Mouse (Mus musculus): ENCODE data around the gene Acss2. TPM values are rescaled to one million over a fixed set of nuclear protein-coding genes. Genes with fewer than 3 reads are reported as not detected.

The Acss2 gene
- polyA plus RNA-seq, 1 experiment from 2014 or later = 30.6 TPM

- WGBS = 88% methylated on average over 9 of the region's 9 CpGs
- Histone ChIP-seq H3K4me3 (ENCODE audit: low read depth, low read length) (no peak overlapping the region), H3K4me2 (ENCODE audit: low read depth, low read length) (no peak overlapping the region), H3K36me3 (ENCODE audit: control insufficient read depth, insufficient read depth, low read length) (no peaks in the 10 kb centered on the region), H3K27ac (ENCODE audit: low read depth, low read length) (no peak overlapping the region), H3K9ac (replicated peaks; ENCODE audit: low read depth, low read length) (no peak overlapping the region), H3K4me1 (ENCODE audit: control insufficient read depth, insufficient read depth, low read length) (0 out of 2 replicates have a peak, but pooled peaks cover 3% of the 10 kb centered on the region), H3K9me3 (ENCODE audit: control insufficient read depth, low read length) (no peaks in the 10 kb centered on the region), H3K27me3 (ENCODE audit: control insufficient read depth, insufficient read depth, low read length) (no peaks in the 10 kb centered on the region)
- no peak for ATAC-seq (ENCODE audit: low read depth)
Observed at GRCm38 (mm10) chr2:155611834-155612550, 94.2 kb downstream of the Acss2 start.

GRCm38 (mm10) chr2:155613326-155613755, 95.6 kb downstream of the Acss2 start:
- Histone ChIP-seq H3K27ac (ENCODE audit: low read depth, low read length) (no peak overlapping the region), H3K27me3 (ENCODE audit: control insufficient read depth, insufficient read depth, low read length) (no peaks in the 10 kb centered on the region), H3K36me3 (ENCODE audit: control insufficient read depth, insufficient read depth, low read length) (no peaks in the 10 kb centered on the region), H3K9me3 (ENCODE audit: control insufficient read depth, low read length) (no peaks in the 10 kb centered on the region), H3K4me1 (ENCODE audit: control insufficient read depth, insufficient read depth, low read length) (0 out of 2 replicates have a peak, but pooled peaks cover 3% of the 10 kb centered on the region), H3K4me2 (ENCODE audit: low read depth, low read length) (peak overlapping the region; percentile 32; the same call in 1 of the 2 replicates), H3K4me3 (ENCODE audit: low read depth, low read length) (peak overlapping the region; percentile 9; the same call in 1 of the 2 replicates), H3K9ac (replicated peaks; ENCODE audit: low read depth, low read length) (no peak overlapping the region)
- ATAC-seq (ENCODE audit: low read depth) = peak; percentile 79
- 4% methylated on average over 20 of the region's 20 CpGs for WGBS

GRCm38 (mm10) chr2:155613953-155614352, 96.2 kb downstream of the Acss2 start:
- H3K36me3 ChIP-seq (ENCODE audit: control insufficient read depth, insufficient read depth, low read length) = no peaks in the 10 kb centered on the region
- 0 out of 2 replicates have a peak, but pooled peaks cover 3% of the 10 kb centered on the region for H3K4me1 ChIP-seq (ENCODE audit: control insufficient read depth, insufficient read depth, low read length)
- H3K4me2 ChIP-seq (ENCODE audit: low read depth, low read length) = no peak overlapping the region
- no peak for ATAC-seq (ENCODE audit: low read depth)
- 67% methylated on average over 8 of the region's 8 CpGs for WGBS
- no peaks in the 10 kb centered on the region for H3K27me3 ChIP-seq (ENCODE audit: control insufficient read depth, insufficient read depth, low read length)
- H3K27ac ChIP-seq (ENCODE audit: low read depth, low read length) = no peak overlapping the region
- no peak overlapping the region for H3K4me3 ChIP-seq (ENCODE audit: low read depth, low read length)
- H3K9ac ChIP-seq (replicated peaks; ENCODE audit: low read depth, low read length) = no peak overlapping the region
- H3K9me3 ChIP-seq (ENCODE audit: control insufficient read depth, low read length) = no peaks in the 10 kb centered on the region

- 58% methylated on average over 6 of the region's 6 CpGs for WGBS
- Histone ChIP-seq H3K27ac (ENCODE audit: low read depth, low read length) (no peak overlapping the region), H3K4me1 (ENCODE audit: control insufficient read depth, insufficient read depth, low read length) (0 out of 2 replicates have a peak, but pooled peaks cover 3% of the 10 kb centered on the region)
Observed at GRCm38 (mm10) chr2:155616971-155617370, 99.2 kb downstream of the Acss2 start.

GRCm38 (mm10) chr2:155619817-155620216, 102.1 kb downstream of the Acss2 start:
- H3K4me3 ChIP-seq (ENCODE audit: low read depth, low read length) = no peak overlapping the region
- peak; percentile 75; the same call in 1 of the 2 replicates for ATAC-seq (ENCODE audit: low read depth)
- H3K27me3 ChIP-seq (ENCODE audit: control insufficient read depth, insufficient read depth, low read length) = no peaks in the 10 kb centered on the region; the same call in 1 of the 2 replicates
- no peak overlapping the region for H3K27ac ChIP-seq (ENCODE audit: low read depth, low read length)
- no peaks in the 10 kb centered on the region for H3K9me3 ChIP-seq (ENCODE audit: control insufficient read depth, low read length)
- H3K4me2 ChIP-seq (ENCODE audit: low read depth, low read length) = no peak overlapping the region
- H3K36me3 ChIP-seq (ENCODE audit: control insufficient read depth, insufficient read depth, low read length) = no peaks in the 10 kb centered on the region
- WGBS = 22% methylated on average over 8 of the region's 8 CpGs
- no peaks in the 10 kb centered on the region for H3K4me1 ChIP-seq (ENCODE audit: control insufficient read depth, insufficient read depth, low read length)
- H3K9ac ChIP-seq (replicated peaks; ENCODE audit: low read depth, low read length) = no peak overlapping the region

More at GRCm38 (mm10) chr2:155616971-155617370, 99.2 kb downstream of the Acss2 start:
- H3K27me3 ChIP-seq (ENCODE audit: control insufficient read depth, insufficient read depth, low read length) = no peaks in the 10 kb centered on the region; the same call in 1 of the 2 replicates
- H3K9me3 ChIP-seq (ENCODE audit: control insufficient read depth, low read length) = no peaks in the 10 kb centered on the region
- no peaks in the 10 kb centered on the region for H3K36me3 ChIP-seq (ENCODE audit: control insufficient read depth, insufficient read depth, low read length)
- no peak overlapping the region for H3K9ac ChIP-seq (replicated peaks; ENCODE audit: low read depth, low read length)
- H3K4me3 ChIP-seq (ENCODE audit: low read depth, low read length) = no peak overlapping the region
- no peak for ATAC-seq (ENCODE audit: low read depth)
- H3K4me2 ChIP-seq (ENCODE audit: low read depth, low read length) = no peak overlapping the region

- H3K4me1 ChIP-seq (ENCODE audit: control insufficient read depth, insufficient read depth, low read length) = no peaks in the 10 kb centered on the region
- H3K36me3 ChIP-seq (ENCODE audit: control insufficient read depth, insufficient read depth, low read length) = no peaks in the 10 kb centered on the region
- no peaks in the 10 kb centered on the region for H3K9me3 ChIP-seq (ENCODE audit: control insufficient read depth, low read length)
- no peak overlapping the region for H3K4me2 ChIP-seq (ENCODE audit: low read depth, low read length)
- 27% methylated on average over 11 of the region's 11 CpGs for WGBS
- no peak overlapping the region for H3K4me3 ChIP-seq (ENCODE audit: low read depth, low read length)
- H3K27me3 ChIP-seq (ENCODE audit: control insufficient read depth, insufficient read depth, low read length) = peaks cover 3% of the 10 kb centered on the region; the same call in 1 of the 2 replicates
- H3K9ac ChIP-seq (replicated peaks; ENCODE audit: low read depth, low read length) = no peak overlapping the region
- no peak for ATAC-seq (ENCODE audit: low read depth)
- no peak overlapping the region for H3K27ac ChIP-seq (ENCODE audit: low read depth, low read length)
Observed at GRCm38 (mm10) chr2:155622606-155623005, 104.9 kb downstream of the Acss2 start.

GRCm38 (mm10) chr2:155623996-155624395, 106.2 kb downstream of the Acss2 start:
- Histone ChIP-seq H3K4me3 (ENCODE audit: low read depth, low read length) (no peak overlapping the region), H3K36me3 (ENCODE audit: control insufficient read depth, insufficient read depth, low read length) (no peaks in the 10 kb centered on the region), H3K9me3 (ENCODE audit: control insufficient read depth, low read length) (no peaks in the 10 kb centered on the region), H3K27ac (ENCODE audit: low read depth, low read length) (no peak overlapping the region), H3K4me1 (ENCODE audit: control insufficient read depth, insufficient read depth, low read length) (peaks cover 1% of the 10 kb centered on the region; the same call in 1 of the 2 replicates), H3K4me2 (ENCODE audit: low read depth, low read length) (no peak overlapping the region), H3K9ac (replicated peaks; ENCODE audit: low read depth, low read length) (no peak overlapping the region), H3K27me3 (ENCODE audit: control insufficient read depth, insufficient read depth, low read length) (peaks cover 8% of the 10 kb centered on the region; the same call in 1 of the 2 replicates)
- 91% methylated on average over 6 of the region's 6 CpGs for WGBS
- no peak for ATAC-seq (ENCODE audit: low read depth)

- Histone ChIP-seq H3K4me1 (ENCODE audit: control insufficient read depth, insufficient read depth, low read length) (peaks cover 8% of the 10 kb centered on the region; the same call in 1 of the 2 replicates), H3K9ac (replicated peaks; ENCODE audit: low read depth, low read length) (no peak overlapping the region), H3K4me3 (ENCODE audit: low read depth, low read length) (no peak overlapping the region), H3K4me2 (ENCODE audit: low read depth, low read length) (no peak overlapping the region), H3K9me3 (ENCODE audit: control insufficient read depth, low read length) (no peaks in the 10 kb centered on the region), H3K27me3 (ENCODE audit: control insufficient read depth, insufficient read depth, low read length) (peaks cover 9% of the 10 kb centered on the region), H3K27ac (ENCODE audit: low read depth, low read length) (no peak overlapping the region), H3K36me3 (ENCODE audit: control insufficient read depth, insufficient read depth, low read length) (no peaks in the 10 kb centered on the region)
- WGBS = 44% methylated on average over 10 of the region's 10 CpGs
- ATAC-seq (ENCODE audit: low read depth) = no peak
Observed at GRCm38 (mm10) chr2:155624730-155625129, 107.0 kb downstream of the Acss2 start.

GRCm38 (mm10) chr2:155626277-155626676, 108.5 kb downstream of the Acss2 start:
- Histone ChIP-seq H3K27me3 (ENCODE audit: control insufficient read depth, insufficient read depth, low read length) (peaks cover 23% of the 10 kb centered on the region), H3K4me3 (ENCODE audit: low read depth, low read length) (no peak overlapping the region), H3K4me2 (ENCODE audit: low read depth, low read length) (no peak overlapping the region), H3K9ac (replicated peaks; ENCODE audit: low read depth, low read length) (no peak overlapping the region), H3K9me3 (ENCODE audit: control insufficient read depth, low read length) (no peaks in the 10 kb centered on the region), H3K27ac (ENCODE audit: low read depth, low read length) (no peak overlapping the region), H3K36me3 (ENCODE audit: control insufficient read depth, insufficient read depth, low read length) (no peaks in the 10 kb centered on the region), H3K4me1 (ENCODE audit: control insufficient read depth, insufficient read depth, low read length) (peaks cover 10% of the 10 kb centered on the region)
- 46% methylated on average over 15 of the region's 15 CpGs for WGBS
- no peak for ATAC-seq (ENCODE audit: low read depth)

Data from neural tube, embryonic 14.5 days (tissue).